Mouse (Mus musculus): ENCODE measurements at regions not wholly inside any gene's neighbourhood (a gene's known extent, or its start where the extent isn't known, plus 50 kb on each side); places are given as distances from the start of the nearest gene placed in this dataset.
"Not testable (repeated sequence)": the region's sequence is repeated elsewhere in the genome, so short reads cannot be mapped to it uniquely, and the experiment has no call there.

DNA sequence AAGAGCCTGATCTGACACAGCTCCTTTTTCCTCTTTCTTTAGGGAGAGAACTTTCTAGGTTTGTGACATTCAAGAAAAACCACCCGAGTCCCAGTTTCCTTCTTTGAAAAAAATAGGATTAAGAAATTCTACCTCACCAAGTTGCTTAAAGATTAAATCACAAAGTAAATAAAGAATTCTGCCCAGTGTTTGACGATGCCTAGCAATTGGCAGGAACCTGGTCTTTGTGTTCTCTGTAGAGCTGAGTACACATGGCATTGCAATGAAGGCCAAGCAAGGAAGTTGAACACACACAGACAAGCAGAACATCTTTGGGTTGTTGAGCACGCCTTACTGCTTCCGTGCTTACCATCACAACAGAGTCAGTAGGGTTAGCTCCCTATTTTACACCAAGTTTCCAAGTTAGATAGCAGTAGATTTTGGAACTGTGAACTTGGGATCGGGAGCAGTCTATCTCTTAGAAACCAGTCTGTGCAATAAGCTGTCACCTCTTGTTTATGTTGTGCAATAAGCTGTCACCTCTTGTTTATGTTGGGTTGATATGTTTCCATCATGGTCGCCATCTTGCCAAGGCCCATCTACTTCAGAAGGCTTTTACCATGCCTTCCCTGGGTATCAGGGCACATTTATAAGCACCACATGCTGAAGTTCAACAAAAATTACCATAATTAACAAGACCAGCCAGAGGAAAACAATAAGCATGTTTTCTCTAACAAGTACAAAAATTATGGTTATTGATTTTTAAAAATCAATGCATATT is 63.4 kb upstream of the Atp1b1 start:
- no peak for ATAC-seq (replicated peaks in 1 of 2; ENCODE audit: insufficient read depth in 1 of 2, low FRiP score in 2 of 2, low TSS enrichment in 1 of 2, low read depth in 1 of 2, poor library complexity in 2 of 2, severe bottlenecking in 2 of 2)

DNA sequence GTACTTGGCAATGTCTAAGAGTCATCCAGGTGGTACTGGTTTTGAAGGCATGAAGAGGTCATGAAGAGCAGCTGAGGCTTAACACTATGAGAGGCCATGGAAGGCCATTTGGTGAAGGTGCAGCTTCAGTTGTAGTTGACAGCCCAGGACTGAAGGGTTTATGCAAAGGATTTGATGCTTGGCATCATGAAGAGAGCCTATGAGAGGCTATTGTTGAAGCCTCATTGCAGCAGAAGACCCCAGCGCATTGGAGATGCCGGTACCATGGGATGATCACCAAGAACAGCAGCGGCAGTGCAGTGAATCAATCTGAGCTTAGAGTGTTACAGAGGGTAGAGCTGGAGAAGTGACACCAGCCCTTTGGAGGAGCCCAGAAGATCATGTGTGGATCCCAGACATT is 60.7 kb upstream of the Atp1b1 start:
- no peak for ATAC-seq (replicated peaks in 1 of 2; ENCODE audit: insufficient read depth in 1 of 2, low FRiP score in 2 of 2, low TSS enrichment in 1 of 2, low read depth in 1 of 2, poor library complexity in 2 of 2, severe bottlenecking in 2 of 2)

DNA sequence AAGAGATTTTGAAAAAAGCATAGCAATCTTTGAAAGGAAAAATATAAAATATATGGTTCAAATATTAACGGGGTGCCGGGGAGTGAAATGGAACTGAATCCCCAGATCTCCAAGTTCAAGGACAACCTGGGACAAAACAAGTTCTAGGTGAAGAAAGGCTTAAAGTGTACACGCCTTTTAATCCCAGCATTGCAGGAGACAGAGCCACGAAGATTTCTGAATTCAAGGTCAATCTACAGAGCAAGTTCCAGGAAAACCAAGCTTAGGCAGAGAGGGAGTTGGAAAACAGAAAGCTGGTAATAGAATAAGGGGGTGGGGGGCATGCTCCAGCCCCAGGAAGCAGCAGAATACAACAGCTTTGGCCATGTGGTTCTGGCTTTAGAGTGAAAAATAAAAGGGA is 60.2 kb upstream of the Atp1b1 start:
- no peak for ATAC-seq (replicated peaks in 1 of 2; ENCODE audit: insufficient read depth in 1 of 2, low FRiP score in 2 of 2, low TSS enrichment in 1 of 2, low read depth in 1 of 2, poor library complexity in 2 of 2, severe bottlenecking in 2 of 2)

DNA sequence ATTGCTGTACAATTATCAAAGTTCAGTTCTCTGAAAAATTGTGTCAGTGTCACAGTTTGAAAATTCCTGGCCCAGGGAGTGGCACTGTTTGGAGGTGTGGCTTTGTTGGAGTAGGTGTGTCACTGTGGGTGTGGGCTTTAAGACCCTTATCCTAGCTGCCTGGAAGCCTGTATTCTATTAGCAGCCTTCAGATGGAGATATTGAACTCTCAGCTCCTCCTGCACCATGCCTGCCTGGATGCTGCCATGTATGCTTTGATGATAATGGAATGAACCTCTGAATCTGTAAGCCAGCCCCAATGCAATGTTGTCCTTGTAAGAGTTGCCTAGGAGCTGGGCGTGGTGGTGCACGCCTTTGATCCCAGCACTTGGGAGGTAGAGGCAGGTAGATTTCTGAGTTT is 59.2 kb upstream of the Atp1b1 start:
- not testable (repeated sequence) for ATAC-seq (replicated peaks in 1 of 2; ENCODE audit: insufficient read depth in 1 of 2, low FRiP score in 2 of 2, low TSS enrichment in 1 of 2, low read depth in 1 of 2, poor library complexity in 2 of 2, severe bottlenecking in 2 of 2)

DNA sequence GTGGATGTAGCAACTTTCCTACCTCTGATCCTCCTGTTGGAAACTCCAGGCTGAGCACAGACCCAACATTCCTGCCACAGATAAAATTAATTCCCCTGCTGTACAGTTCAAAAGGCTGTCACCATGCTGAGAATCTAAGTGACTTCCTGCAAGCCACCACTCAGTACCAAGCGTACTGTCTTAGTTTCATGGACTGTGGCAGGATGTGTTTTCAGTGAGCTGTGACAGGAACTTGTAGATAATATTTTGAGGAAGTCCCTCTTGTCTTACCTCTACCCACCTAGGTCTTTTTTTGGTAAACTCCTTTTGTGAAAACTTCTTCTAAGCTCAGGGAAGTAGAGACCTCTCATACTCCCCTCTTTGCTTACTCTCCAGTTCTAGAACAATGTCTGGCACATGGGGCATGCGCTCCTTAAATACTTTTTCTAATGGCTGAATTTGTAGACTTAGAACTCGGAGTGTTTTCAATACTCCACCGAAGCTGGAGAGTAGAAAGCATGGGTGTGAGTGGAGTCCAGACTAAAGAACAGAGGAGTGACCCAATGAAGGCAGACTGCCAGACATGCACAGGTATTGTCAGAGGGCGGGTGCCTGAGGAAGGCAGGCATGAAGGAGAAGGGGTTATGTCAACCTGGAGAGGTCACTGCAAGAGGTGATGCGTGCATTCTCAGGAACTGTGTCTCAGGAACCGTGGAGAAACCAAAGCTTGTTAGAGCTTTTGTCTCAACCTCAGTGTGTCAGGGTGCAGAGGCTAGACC is 53.7 kb upstream of the Atp1b1 start:
- ATAC-seq (replicated peaks in 1 of 2; ENCODE audit: insufficient read depth in 1 of 2, low FRiP score in 2 of 2, low TSS enrichment in 1 of 2, low read depth in 1 of 2, poor library complexity in 2 of 2, severe bottlenecking in 2 of 2) = no peak; a peak in 1 of 4 replicates

DNA sequence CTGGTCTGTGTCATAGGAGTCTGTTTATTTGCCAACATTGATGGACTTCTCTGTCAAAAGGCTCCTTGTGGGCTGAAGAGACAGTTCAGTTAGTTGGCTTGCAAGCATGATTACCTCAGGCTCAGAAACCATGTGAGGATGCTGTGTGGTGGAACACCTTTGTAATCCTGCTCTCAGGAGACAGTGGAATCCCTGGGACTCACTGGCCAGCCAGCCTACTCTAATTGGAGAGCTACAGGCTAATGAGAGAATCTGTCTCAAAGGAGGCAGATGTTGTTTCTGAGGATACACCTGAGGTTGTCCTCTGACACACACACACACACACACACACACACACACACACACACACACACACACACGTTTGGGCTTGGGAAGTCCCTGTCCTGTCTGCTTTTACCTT is 51.1 kb upstream of the Atp1b1 start:
- ATAC-seq (replicated peaks in 1 of 2; ENCODE audit: insufficient read depth in 1 of 2, low FRiP score in 2 of 2, low TSS enrichment in 1 of 2, low read depth in 1 of 2, poor library complexity in 2 of 2, severe bottlenecking in 2 of 2) = no peak

DNA sequence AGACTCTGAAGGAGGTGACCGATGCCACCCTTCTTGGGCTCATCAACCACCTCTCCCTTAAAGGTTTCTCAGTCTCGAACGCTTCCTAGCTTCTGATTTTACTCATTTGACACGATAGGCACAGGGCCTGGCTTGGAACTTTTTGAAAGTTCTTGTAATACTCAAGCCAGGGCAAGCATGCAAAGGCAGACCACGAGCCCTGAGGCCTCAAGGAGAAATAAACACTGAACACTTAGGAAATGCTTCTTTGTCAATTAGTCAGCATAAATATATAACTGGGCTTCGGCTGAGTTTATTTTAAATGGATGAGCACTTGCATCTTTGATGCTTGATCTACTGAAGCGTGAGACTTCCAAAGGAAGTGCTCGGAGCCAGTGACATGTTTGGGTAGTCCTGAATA is 50.4 kb upstream of the Atp1b1 start:
- no peak for ATAC-seq (replicated peaks in 1 of 2; ENCODE audit: insufficient read depth in 1 of 2, low FRiP score in 2 of 2, low TSS enrichment in 1 of 2, low read depth in 1 of 2, poor library complexity in 2 of 2, severe bottlenecking in 2 of 2)

DNA sequence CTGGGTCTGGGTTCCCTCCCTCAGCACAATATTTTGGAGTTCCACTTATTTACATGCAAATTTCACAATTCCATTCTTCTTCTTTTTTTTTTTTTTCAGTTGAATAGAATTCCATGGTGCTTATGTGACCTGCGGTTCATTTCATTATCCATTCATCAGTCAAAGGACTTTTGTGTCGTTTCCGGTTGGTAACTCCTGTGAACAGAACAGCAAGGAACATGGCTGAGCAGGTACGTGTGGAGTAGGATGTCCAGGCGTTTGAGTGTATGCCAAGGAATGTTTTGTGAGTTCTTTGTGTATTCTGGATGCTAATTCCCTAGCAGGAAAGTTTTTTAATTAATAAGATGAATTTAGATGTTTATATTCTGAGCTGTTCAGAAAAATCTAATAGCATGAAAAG is 50.0 kb upstream of the Atp1b1 start:
- no peak for ATAC-seq (replicated peaks in 1 of 2; ENCODE audit: insufficient read depth in 1 of 2, low FRiP score in 2 of 2, low TSS enrichment in 1 of 2, low read depth in 1 of 2, poor library complexity in 2 of 2, severe bottlenecking in 2 of 2)
